Mouse (Mus musculus): ENCODE measurements at regions not wholly inside any gene's neighbourhood (a gene's known extent, or its start where the extent isn't known, plus 50 kb on each side); places are given as distances from the start of the nearest gene placed in this dataset.

DNA sequence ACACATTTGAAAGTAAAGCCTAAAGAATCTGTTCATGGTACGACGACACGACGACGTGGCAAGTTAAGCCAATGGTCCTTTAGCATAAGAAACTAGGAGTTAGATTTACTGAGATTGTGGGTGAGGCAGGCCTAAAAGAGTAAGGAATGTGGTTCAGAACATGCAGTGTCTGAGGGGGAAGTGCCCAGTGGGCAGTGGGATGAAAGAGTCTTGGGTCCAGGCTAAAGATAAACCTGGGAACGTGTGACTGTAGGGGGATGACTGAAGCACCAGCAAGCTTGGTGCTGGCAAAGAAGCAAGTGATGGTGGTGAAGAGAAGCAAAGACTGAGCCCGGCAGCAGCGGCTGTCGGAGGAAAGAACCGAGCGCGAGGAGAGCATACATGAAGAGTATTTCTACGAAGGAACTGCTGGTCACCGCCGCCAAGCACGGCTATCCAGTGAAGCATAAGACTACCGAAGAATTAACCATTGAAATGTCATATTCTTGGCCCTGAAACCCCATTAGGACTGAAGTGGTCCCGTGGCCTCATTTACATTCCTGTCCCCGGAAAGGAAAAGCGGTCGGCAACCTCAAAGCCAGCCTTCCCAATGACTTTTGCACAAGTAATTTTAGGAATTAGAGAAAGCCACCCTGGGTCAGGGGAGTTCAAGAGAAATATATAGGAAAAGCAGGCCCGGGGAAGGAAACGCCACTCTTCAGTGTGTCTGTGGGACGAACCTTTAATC is 76.2 kb upstream of the Armc2 start:
- no peak for DNase-seq (ENCODE audit: low spot score)

DNA sequence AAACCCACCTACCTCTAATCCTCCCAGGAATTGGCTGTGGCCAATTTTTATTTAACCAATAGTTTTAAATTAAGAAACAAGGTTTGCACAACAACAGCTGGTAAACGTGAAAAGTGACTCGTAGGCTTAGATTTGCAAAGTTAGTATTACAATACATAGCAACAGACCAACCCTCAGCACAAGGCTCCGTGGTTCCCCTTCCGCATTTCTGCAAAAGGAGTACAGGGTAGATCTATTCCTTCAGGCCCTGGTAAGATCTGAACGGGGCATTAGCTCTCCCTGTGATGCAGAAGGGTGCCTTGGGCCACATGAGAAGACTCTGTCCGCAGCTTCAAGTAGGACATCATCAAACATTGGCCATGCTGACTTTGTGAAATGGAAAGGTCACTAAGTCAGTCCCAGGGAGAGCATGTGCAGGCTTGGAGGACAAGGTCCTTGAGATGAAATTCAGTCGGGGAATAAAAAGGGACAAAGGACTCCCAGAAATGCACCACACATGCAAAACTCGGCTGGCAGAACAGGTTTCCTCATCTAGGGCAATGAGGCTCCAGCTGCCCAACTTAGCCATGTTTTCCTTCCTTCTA is 75.0 kb upstream of the Armc2 start:
- DNase-seq (ENCODE audit: low spot score): no peak

DNA sequence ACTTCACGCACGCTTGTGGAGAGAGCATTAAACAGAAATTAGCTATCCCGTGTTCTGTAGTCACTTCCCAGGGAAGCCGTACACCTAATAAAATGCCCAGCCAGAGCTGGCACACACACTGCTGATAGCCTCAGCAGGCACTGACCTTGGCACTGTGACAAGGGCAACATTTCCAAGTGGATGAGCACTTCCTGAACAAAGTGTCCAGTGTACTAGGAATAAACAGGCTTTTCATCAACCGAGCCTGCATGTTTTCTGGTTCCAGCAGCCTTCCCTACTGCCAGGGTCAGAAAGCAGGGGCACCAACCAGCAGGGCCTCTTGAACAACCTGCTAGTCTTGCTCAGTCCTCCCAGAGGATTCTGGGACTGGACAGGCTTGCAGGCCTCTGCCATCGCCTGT is 74.3 kb upstream of the Armc2 start:
- no peak for DNase-seq (ENCODE audit: low spot score)

DNA sequence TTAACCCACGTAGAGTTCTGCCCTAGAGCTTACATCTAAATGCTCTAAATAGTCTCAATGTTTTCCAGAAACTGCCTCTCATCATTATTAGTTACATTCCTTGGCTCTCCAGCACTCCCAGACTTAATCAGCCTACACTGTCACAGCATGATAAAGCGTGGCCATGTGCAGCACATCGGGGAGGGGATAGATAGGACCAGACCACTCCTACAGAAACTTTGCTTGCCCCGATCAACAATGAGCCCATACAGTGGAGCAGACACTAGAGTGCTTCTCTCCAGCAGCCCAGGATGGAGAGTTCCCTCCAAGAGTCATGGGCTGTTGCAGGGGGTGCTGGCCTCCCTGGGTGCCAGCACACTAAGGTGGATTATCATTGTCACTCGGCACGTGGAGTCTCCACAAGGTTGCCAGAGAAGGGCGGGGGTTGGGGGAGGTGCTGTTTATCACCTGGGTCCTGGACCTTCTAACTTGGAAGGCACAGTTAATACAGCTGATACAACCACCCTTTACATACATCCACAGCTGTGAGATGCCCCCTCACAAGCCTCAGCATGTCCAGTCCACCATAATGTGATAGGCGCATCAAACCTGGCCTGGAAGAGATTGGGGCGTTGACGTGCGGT is 73.4 kb upstream of the Armc2 start:
- no peak for DNase-seq (ENCODE audit: low spot score)

DNA sequence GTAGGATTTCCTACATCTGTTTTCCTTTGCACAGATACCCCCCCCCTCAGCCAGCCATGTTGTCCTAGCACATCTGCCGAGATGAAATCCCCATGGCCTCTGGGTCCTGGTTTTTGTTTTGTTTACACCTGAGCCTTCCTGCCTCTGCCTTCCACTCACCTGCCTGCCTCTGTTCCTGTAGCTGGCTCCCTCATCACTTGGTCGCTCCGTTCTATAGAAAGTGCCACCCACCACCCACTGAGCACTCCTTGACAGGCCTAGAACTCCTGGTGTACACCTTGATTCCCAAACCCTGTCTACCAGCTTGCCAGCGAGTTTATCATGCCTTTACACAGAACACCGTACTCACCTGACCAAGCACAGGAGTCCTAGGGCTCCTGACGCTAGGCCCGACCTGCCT is 72.6 kb upstream of the Armc2 start:
- DNase-seq (ENCODE audit: low spot score): no peak

DNA sequence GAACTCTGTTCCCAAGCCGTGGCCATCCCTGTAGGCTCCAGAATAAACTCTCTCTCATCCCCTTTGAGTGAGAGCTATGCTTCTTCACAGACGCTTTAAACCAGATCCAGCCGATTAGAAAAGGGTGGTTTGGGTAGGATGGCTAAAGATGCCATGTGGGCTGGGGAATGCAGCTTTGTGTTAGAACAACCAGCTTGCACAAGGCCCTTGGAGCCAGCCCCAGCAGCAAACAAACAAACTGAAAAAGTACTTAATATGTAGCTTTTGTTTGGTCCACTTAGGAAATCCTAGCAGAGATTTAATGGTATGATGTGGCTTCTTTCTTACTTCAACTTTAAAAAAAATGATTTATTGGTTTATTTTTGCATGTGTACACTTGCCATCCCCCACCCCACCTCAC is 71.9 kb upstream of the Armc2 start:
- no peak for DNase-seq (ENCODE audit: low spot score)

DNA sequence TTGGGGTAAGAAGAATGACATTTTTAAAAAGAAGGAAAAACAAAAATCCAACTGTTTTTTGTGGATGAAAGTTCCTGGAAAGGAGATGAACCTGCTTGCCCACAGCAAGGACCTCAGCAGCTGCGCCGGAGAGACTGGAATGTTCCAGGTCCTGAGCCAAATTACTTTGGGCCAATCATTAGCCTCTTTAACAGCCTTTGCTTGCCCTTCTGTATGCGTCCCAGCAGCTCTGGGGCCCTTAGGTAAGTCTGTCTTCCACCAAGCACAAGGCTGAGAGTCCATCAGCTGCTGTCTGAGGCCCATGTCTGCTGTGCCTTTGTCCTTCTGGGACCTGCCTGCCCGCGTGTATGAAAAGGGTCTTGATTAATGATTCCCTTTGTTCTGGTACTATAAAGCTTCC is 71.4 kb upstream of the Armc2 start:
- DNase-seq (ENCODE audit: low spot score): no peak

DNA sequence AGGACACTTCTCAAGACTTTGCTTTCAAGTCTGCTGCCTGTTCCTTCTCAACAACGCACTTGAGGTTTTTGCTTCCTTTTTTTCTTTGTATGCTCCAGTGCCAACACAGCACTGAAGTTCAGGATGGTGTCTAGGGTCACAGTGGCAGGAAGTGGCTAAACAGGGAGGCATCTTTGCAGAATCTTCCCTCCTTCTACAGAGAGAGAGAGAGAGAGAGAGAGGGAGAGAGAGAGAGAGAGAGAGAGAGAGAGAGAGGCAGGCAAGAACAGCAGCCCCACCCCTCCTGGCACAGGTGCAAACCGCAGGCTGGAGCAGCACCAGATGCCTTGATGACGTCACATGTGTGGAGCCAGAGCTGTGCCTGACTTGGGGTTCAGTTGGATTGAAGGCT is 71.0 kb upstream of the Armc2 start:
- no peak for DNase-seq (ENCODE audit: low spot score)

DNA sequence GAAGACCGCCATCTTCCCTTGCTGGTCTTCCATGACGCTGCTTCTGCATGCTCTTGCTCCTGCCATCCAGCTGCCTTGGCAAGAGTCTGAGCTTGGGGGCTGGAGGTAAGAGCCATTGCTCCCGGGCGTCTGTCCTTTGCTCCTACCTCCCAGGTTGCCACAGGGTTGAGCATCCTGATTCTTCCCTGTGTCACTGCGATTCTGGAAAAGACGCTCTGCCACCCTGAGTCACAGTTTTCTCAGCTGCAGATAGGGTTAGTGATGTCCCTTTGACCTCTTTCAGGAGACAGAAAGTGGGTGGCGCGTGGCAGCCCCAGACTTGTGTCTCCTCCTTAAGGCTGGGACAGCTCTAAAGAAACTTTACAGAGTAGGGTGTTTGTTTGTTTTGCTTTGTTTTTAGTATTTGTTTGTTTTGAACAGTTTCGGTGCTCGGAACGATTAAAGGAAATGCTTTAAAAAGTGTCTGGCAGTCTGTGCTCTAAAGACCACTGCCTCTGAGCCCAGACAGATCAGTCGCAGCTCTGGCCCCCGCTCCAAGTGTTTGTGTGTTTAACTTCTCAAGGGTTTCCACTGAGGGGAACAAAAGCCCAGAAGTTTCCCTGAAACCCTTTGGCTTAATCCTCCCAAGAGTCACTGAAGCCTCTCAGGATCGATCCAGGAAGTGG is 70.5 kb upstream of the Armc2 start:
- DNase-seq (ENCODE audit: low spot score): no peak

DNA sequence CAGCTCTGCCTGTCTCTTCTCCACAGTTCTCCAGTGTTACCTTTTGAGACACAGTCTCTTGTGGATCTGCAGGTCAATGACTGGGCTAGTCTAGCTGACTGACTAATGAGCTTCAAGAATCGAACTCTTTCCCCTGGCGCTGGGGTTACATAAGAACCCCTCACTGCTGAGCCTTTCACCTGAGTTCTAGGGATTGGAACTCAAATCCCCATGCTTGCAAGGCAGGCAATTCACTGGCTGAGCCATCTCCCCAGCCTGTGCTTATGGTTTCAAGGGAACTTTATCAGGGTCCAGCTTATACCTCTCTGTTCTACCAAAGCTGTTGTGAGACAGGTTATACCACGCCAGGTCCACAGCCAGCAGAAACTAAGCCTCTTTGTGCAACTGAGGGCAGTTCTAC is 69.7 kb upstream of the Armc2 start:
- DNase-seq (ENCODE audit: low spot score): no peak

DNA sequence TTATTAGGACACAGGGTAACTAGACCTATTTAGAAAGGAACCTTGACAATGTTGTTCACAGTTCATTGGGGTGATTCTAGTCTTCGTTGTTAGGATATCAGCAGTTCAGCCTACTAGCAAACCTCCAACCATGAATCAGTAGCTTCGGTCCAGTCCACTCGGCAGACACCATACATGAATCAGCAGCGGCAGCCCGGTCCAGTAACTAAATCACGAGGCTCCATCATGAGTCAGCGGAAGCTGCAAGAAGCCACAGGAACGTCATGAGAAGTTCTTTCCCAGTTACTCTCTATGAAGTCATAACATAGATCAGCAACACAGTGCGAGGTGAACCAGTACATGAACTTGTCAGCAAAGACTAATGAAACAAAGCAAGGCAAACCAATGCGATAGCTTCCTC is 68.4 kb upstream of the Armc2 start:
- no peak for DNase-seq (ENCODE audit: low spot score)

DNA sequence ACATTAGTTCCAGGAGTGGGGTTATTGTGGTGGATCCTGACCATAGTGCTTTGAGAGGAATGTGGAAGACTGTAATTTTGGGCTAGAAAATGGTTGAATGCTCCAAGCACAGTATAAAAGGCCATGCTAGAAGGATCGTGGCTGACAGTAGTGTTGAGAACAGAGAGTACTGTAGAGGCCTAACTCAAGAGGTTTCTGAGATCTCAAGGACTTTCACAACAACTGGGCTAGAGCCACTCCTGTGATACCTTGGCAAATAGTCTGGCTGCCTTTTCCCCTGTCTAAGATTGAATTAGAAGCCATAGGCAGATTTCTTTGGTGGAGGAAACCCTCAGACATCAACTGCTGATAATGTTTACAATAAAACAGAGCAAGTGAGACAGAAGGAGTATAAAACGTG is 67.1 kb upstream of the Armc2 start:
- DNase-seq (ENCODE audit: low spot score): no peak

DNA sequence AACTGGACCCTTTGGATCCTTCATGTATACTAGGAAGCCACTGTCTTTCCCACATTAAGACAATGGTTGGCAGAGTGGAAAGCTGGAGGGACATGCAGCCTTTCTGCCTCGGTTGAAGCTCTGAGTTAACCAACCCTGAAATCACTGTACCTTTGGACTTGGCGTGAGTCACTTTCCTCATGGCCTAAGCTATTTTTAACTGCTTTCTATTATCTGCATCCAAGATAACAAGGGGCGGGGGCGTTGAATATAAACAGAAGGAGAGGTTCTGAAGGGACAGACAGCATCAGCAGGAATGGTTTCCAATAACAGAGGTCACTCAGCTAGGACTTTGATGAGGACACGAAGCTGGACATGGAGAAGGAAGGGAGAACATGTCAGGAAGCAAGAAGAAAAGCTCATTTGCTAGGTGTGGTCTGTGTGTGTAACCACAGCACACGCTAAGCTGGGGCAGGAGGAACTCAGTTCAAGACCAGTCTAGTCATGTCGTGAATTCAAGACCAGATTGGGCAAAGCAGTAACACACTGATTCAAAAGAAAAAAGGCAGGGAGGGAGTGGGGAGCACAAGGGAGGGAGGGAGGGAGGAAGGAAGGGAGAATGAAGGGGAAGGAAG is 64.1 kb upstream of the Armc2 start:
- DNase-seq (ENCODE audit: low spot score): peak; percentile 64

DNA sequence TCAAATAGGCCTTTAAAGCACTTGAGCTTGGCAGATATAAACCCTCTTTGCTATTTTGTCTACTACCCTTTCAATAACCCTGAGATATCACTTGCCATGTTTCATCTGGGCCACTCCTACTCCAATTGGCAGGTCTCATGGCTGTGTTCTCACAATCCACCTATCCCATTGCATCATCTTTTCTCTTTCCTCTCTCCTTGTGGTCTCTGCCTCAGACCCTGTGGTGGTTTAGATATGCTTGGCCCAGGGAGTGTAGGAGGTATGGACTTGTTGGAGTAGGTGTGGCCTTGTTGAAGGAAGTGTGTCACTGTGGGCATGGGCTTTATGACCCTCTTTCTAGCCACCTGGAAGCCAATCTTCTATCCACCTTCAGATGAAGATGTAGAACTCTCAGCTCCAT is 61.5 kb upstream of the Armc2 start:
- DNase-seq (ENCODE audit: low spot score): no peak

DNA sequence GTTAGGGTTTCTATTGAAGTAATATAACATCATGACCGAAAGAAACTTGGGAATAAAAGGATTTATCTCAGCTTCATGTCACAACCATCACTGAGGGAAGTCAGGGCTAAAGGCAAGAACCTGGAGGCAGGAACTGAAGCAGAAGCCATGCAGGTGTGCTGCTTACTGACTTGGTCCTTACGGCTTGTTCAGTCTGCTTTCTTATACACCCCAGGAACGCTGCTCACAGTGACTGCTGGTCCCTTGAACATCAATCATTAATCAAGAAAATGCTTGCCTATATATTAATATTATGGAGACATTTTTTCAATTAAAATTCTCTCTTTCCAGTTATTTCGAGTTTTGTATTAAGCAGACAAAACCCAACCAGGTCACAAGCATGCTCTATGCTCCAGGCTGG is 58.5 kb upstream of the Armc2 start:
- DNase-seq (ENCODE audit: low spot score): no peak

DNA sequence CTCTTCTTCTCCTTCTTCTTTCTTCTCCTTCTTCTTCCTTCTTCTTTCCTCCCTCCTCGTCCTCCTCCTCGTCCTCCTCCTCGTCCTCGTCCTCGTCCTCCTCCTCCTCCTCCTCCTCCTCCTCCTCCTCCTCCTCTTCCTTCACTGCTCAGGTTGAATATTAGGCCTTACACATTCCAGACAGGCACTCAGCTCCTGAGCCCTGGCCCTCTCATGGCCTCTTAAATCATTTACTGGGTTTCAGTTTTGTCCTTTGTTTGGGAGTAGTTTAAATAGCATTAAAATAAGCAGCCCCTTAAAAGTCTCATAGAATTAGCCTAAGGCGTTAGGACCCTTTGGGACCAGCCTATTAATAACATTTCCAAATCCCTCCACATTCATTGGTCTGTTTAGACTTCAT is 57.3 kb upstream of the Armc2 start:
- DNase-seq (ENCODE audit: low spot score): no peak

DNA sequence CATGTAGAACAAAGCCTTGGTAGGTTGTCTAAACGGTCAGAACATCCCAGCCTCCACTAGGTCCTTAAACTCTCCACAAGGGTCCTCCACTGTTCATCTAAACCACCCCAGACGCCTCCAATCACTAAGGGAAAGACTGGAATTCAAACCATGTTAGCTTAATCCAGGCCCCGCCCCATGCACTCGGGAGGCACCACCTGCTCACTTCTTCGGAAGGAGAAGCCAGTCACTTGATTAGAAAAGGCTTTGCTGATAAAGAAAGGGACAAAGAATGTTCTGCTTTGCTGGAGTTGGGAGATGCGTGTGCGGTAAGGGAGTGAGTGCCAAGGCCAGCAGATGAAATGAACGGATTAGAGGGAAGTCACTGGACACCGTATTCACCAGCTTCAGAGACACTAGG is 54.5 kb upstream of the Armc2 start:
- peak; percentile 58 for DNase-seq (ENCODE audit: low spot score)

DNA sequence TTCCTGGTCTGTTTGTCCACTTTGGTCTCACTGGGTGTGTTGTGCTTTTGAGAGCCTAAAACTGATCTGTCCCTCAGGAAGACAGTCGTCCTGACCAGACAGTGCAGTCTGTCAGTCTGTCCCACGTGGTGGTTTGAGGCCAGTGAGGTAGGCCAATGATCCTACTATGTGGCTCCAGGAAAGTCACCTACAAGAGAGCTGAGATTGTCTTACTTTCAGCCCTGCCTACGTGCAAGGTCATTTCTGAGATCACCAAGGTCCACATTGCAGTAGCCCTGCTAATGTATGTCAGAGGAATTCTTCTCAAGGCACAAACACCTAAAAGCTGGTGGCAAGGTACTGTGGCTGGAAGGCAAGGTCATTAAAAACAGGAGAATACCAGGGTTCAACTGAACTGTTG is 53.9 kb upstream of the Armc2 start:
- DNase-seq (ENCODE audit: low spot score): no peak

DNA sequence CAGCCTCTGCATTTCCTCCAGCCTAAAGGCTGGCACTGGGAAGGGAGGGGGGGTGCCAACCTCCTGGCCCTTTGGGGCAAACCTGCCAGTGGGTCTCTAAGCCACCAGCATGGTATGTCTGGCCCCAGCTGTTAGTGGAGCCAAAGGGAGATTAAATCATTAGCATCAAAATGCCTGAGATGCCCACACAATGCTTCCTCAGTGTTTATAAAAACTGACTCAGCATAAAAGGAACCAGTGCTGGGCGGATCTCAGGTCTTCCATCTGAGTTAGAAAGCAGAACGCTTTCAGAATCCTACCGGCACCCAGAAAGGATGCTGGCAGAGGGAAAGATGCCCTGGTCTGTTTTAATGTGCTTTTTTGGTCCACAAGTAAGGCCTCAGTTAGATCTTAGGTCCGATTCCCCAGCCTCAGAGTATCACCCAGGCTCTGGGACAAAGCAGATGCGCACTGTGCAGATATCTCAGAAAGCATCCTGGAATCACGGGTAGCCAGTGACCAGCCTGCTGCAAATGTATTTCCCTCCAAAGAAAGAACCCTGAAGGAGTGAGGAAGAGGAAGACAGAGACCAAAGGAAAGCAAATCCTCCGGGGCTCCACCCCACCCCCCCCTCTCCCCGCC is 53.3 kb upstream of the Armc2 start:
- no peak for DNase-seq (ENCODE audit: low spot score)

DNA sequence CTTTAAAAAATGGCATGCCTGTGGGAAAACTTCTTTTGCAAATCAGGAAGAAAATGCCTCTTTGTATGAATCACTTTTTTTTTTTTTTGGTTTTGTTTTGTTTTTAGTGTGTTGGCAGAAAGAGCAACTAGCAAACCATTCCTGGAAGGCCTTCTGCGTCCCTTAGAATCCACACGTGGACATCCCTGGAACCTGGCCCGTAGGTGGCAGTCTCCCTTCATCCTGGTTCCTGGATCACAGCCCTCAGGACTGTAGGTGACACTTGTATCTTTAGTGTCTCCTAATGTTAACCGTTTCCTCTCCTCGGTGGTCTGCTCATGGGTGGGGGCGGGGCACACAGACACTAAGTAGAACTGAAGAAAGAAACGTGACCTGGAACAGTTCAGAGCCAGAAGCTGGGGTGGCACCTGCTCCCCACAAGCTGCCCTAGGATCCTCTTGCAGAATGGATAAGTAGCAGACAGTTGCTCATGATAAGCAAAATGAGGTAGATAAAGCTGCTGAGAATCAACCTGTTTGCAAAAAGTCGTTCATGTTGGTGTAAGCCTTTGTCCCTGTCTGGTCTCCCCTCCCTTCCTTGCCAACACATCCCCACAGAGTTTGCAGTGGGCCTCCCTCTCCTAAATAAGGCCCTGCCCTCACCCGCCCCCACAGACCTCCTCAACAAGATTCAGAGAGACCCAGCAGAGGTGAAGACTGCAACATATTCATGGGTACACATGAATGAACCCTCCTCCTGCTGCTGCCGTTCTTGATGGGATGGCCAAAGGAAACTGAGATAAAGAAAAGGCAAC is 52.6 kb upstream of the Armc2 start:
- DNase-seq (ENCODE audit: low spot score): no peak

DNA sequence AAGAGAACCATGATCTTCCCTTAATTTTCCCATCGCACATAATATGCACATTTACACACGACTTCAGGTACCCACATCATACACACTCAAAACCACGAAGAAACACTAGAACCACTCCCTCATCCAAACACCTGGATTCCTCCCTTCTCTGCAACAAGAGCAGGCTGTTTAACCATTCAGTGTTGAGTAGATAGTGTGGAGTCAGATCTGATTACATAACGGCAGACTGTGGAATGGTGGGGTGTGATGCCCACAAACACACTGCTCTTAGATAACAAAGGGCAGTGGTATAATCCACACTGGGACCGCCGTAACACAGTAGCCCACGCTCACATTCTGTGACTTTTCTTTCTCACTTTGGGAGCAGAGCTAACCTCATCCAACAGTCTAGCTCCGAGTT is 51.5 kb upstream of the Armc2 start:
- DNase-seq (ENCODE audit: low spot score): no peak

DNA sequence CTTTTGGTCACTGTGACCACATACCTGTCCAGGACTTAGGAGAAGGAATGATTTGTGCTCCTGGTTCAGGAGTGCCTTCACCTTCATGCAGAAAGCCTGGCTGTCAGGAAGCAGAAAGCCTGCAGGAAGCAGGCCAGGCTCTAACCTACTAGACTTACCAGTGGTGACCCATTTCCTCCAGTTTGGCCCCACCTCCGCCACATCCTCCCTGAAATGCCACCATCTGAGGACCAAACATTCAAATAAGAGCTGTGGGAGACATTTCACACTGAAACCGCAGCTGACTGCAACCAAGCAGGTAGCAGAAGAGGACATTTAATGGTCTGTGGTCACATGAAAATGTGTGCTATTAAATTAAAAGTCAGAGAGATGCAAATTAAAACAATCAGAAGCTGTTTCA is 50.3 kb upstream of the Armc2 start:
- no peak for DNase-seq (ENCODE audit: low spot score)
